Mouse (Mus musculus) forebrain, embryonic 11.5 days (tissue): ENCODE measurements around the gene Sdk1. TPM values are rescaled to one million over a fixed set of nuclear protein-coding genes. Genes with fewer than 3 reads are reported as not detected.

ENCODE experiments used
- ATAC-seq: fragments of 200-750 bp; cut with Nextera tagmentation; replicated peaks from 2 replicates; pipeline ENCODE4 v1.8.0; 2017; ENCODE audit warnings: moderate TSS enrichment; ENCODE audit not compliant: low FRiP score
- DNase-seq: peaks from one replicate; pipeline ENCODE4 v3.0.0-alpha.2; 2017; ENCODE audit warnings: low spot score
- H3K27ac ChIP-seq: fragments of 300-500 bp; sonication (generic); 2 replicates; pipeline ENCODE4 v1.5.1; 2014; ENCODE audit warnings: low read depth, low read length
- H3K27me3 ChIP-seq: fragments of 300-500 bp; sonication (generic); 2 replicates; pipeline ENCODE4 v1.6.1; 2014; ENCODE audit warnings: mild to moderate bottlenecking, low read length, mixed read lengths; ENCODE audit not compliant: control insufficient read depth, insufficient read depth
- H3K36me3 ChIP-seq: fragments of 300-500 bp; sonication (generic); 2 replicates; pipeline ENCODE4 v1.6.1; 2014; ENCODE audit warnings: mild to moderate bottlenecking, low read length, moderate library complexity, mixed read lengths; ENCODE audit not compliant: control insufficient read depth, insufficient read depth
- H3K4me1 ChIP-seq: fragments of 300-500 bp; sonication (generic); replicated peaks from 2 replicates; pipeline ENCODE4 v1.6.1; 2014; ENCODE audit warnings: low read length, mixed read lengths; ENCODE audit not compliant: control insufficient read depth, insufficient read depth
- H3K4me2 ChIP-seq: fragments of 300-500 bp; sonication (generic); 2 replicates; pipeline ENCODE4 v1.6.1; 2014; ENCODE audit warnings: low read depth, mild to moderate bottlenecking, low read length, moderate library complexity, mixed read lengths; ENCODE audit not compliant: severe bottlenecking
- H3K4me3 ChIP-seq: fragments of 300-500 bp; sonication (generic); 2 replicates; pipeline ENCODE4 v1.5.1; 2014; ENCODE audit warnings: low read depth, low read length
- H3K9ac ChIP-seq: fragments of 300-500 bp; sonication (generic); 2 replicates; pipeline ENCODE4 v1.6.1; 2014; ENCODE audit warnings: low read length
- H3K9me3 ChIP-seq: fragments of 300-500 bp; sonication (generic); 2 replicates; pipeline ENCODE4 v1.6.1; 2016; ENCODE audit warnings: low read length, mixed read lengths; ENCODE audit not compliant: control insufficient read depth
- WGBS: fragments of 180-500 bp; shearing (Covaris S2); extraction: QIAGEN DNeasy Blood & Tissue Kit; methylation state at CpG from one replicate; pipeline ENCODE4 v1.1.7; 2014; 5-methylcytosine and 5-hydroxymethylcytosine counted together
- polyA plus RNA-seq: library from polyadenylated mRNA; unstranded; fragments of >200 nt; fragmentation: Nextera tagmentation; extraction: Ambion mirVana; gene quantifications from 2 replicates; pipeline ENCODE4 v1.2.1, GENCODE M21; 2014

Gene Sdk1
- polyA plus RNA-seq, 1 experiment from 2014 or later = 0.64 TPM

- no peaks in the 10 kb centered on the region for H3K36me3 ChIP-seq
These were observed 539.9 kb downstream of the Sdk1 start for GRCm38 (mm10) chr5:141781142-141781541.

GRCm38 (mm10) chr5:141782330-141782729 lies 541.0 kb downstream of the Sdk1 start:
- no peaks in the 10 kb centered on the region for H3K36me3 ChIP-seq
- DNase-seq (no peak), ATAC-seq (no peak)
- H3K4me1 ChIP-seq = no peaks in the 10 kb centered on the region
- no peak overlapping the region for H3K4me2 ChIP-seq
- H3K27me3 ChIP-seq = no peaks in the 10 kb centered on the region
- no peak overlapping the region for H3K4me3 ChIP-seq
- no peak overlapping the region for H3K9ac ChIP-seq
- H3K9me3 ChIP-seq = no peaks in the 10 kb centered on the region
- H3K27ac ChIP-seq = no peak overlapping the region
- 97% methylated on average over 5 of the region's 5 CpGs for whole genome bisulfite sequencing

More at GRCm38 (mm10) chr5:141781142-141781541, 539.9 kb downstream of the Sdk1 start:
- no peaks in the 10 kb centered on the region for H3K27me3 ChIP-seq
- 90% methylated on average over 2 of the region's 2 CpGs for WGBS
- no peak overlapping the region for H3K9ac ChIP-seq
- no peaks in the 10 kb centered on the region for H3K4me1 ChIP-seq
- H3K27ac ChIP-seq = no peak overlapping the region
- H3K4me2 ChIP-seq = no peak overlapping the region
- no peaks in the 10 kb centered on the region for H3K9me3 ChIP-seq
- ATAC-seq = no peak
- DNase-seq = no peak
- no peak overlapping the region for H3K4me3 ChIP-seq

- Histone ChIP-seq H3K27ac (no peak overlapping the region), H3K4me2 (no peak overlapping the region), H3K27me3 (no peaks in the 10 kb centered on the region), H3K4me3 (no peak overlapping the region), H3K4me1 (no peaks in the 10 kb centered on the region), H3K36me3 (no peaks in the 10 kb centered on the region), H3K9me3 (no peaks in the 10 kb centered on the region), H3K9ac (no peak overlapping the region)
- WGBS = 90% methylated on average over 7 of the region's 7 CpGs
- DNase-seq (no peak), ATAC-seq (no peak)
These were observed 542.2 kb downstream of the Sdk1 start for GRCm38 (mm10) chr5:141783516-141783915.

GRCm38 (mm10) chr5:141793926-141794325 lies 552.6 kb downstream of the Sdk1 start:
- H3K27me3 ChIP-seq = no peaks in the 10 kb centered on the region
- ATAC-seq (no peak), DNase-seq (no peak)
- no peaks in the 10 kb centered on the region for H3K4me1 ChIP-seq
- 95% methylated on average over 4 of the region's 4 CpGs for WGBS
- H3K36me3 ChIP-seq = no peaks in the 10 kb centered on the region
- H3K4me2 ChIP-seq = no peak overlapping the region
- no peak overlapping the region for H3K4me3 ChIP-seq
- no peaks in the 10 kb centered on the region for H3K9me3 ChIP-seq
- no peak overlapping the region for H3K27ac ChIP-seq
- no peak overlapping the region for H3K9ac ChIP-seq

GRCm38 (mm10) chr5:141823823-141824330 lies 582.6 kb downstream of the Sdk1 start:
- WGBS = 83% methylated on average over 10 of the region's 10 CpGs
- no peak overlapping the region for H3K9ac ChIP-seq
- ATAC-seq = no peak
- H3K4me3 ChIP-seq = no peak overlapping the region
- no peaks in the 10 kb centered on the region for H3K36me3 ChIP-seq
- H3K9me3 ChIP-seq = no peaks in the 10 kb centered on the region
- H3K4me2 ChIP-seq = no peak overlapping the region
- H3K27me3 ChIP-seq = no peaks in the 10 kb centered on the region
- no peak overlapping the region for H3K27ac ChIP-seq
- no peak for DNase-seq
- H3K4me1 ChIP-seq = no peaks in the 10 kb centered on the region

- no peak overlapping the region for H3K27ac ChIP-seq
- no peaks in the 10 kb centered on the region for H3K27me3 ChIP-seq
- no peaks in the 10 kb centered on the region for H3K36me3 ChIP-seq
- H3K9me3 ChIP-seq = no peaks in the 10 kb centered on the region; the same call in 1 of the 2 replicates
- 88% methylated on average over 16 of the region's 16 CpGs for WGBS
- H3K4me2 ChIP-seq = no peak overlapping the region
- H3K9ac ChIP-seq = no peak overlapping the region
- no peak for DNase-seq
- no peaks in the 10 kb centered on the region for H3K4me1 ChIP-seq
- no peak overlapping the region for H3K4me3 ChIP-seq
- no peak for ATAC-seq
These were observed 583.6 kb downstream of the Sdk1 start for GRCm38 (mm10) chr5:141824739-141825379.

- H3K4me1 ChIP-seq = peaks cover 8% of the 10 kb centered on the region; the same call in 1 of the 2 replicates
- H3K36me3 ChIP-seq = no peaks in the 10 kb centered on the region
- DNase-seq (no peak), ATAC-seq (no peak)
- no peaks in the 10 kb centered on the region for H3K27me3 ChIP-seq
- no peak overlapping the region for H3K4me2 ChIP-seq
- no peak overlapping the region for H3K9ac ChIP-seq
- H3K4me3 ChIP-seq = no peak overlapping the region
- H3K27ac ChIP-seq = no peak overlapping the region
- 36% methylated on average over 6 of the region's 6 CpGs for WGBS
- H3K9me3 ChIP-seq = no peaks in the 10 kb centered on the region
These were observed 594.3 kb downstream of the Sdk1 start for GRCm38 (mm10) chr5:141835566-141835965.

GRCm38 (mm10) chr5:141836892-141837455 lies 595.7 kb downstream of the Sdk1 start:
- DNase-seq = no peak
- no peak for ATAC-seq
- H3K4me1 ChIP-seq = peaks cover 10% of the 10 kb centered on the region; the same call in 1 of the 2 replicates
- H3K27me3 ChIP-seq = no peaks in the 10 kb centered on the region
- H3K4me3 ChIP-seq = no peak overlapping the region
- H3K36me3 ChIP-seq = no peaks in the 10 kb centered on the region
- no peak overlapping the region for H3K9ac ChIP-seq
- 43% methylated on average over 8 of the region's 8 CpGs for WGBS
- no peaks in the 10 kb centered on the region for H3K9me3 ChIP-seq
- no peak overlapping the region for H3K27ac ChIP-seq
- no peak overlapping the region for H3K4me2 ChIP-seq

GRCm38 (mm10) chr5:141844701-141845100 lies 603.4 kb downstream of the Sdk1 start:
- no peaks in the 10 kb centered on the region for H3K27me3 ChIP-seq
- WGBS = 87% methylated on average over 4 of the region's 4 CpGs
- H3K36me3 ChIP-seq = no peaks in the 10 kb centered on the region

More at GRCm38 (mm10) chr5:141844701-141845100, 603.4 kb downstream of the Sdk1 start:
- Histone ChIP-seq H3K4me1 (0 out of 2 replicates have a peak, but pooled peaks cover 2% of the 10 kb centered on the region), H3K4me2 (no peak overlapping the region), H3K27ac (no peak overlapping the region), H3K9me3 (no peaks in the 10 kb centered on the region), H3K9ac (no peak overlapping the region), H3K4me3 (no peak overlapping the region)
- ATAC-seq (no peak), DNase-seq (no peak)
